Mouse (Mus musculus): ENCODE results near the gene Maff.

- no peak for TF ChIP-seq CTCF (IDR thresholded peaks at IDR 0.05; ENCODE audit: insufficient read depth, low read depth, low read length)
- no peak for TF ChIP-seq POLR2A (IDR thresholded peaks at IDR 0.05; ENCODE audit: insufficient read depth, low read depth, low read length)
Measured at GRCm38 (mm10) chr15:79370281-79370843, 23.9 kb downstream of the Maff start.

Measured in olfactory bulb, adult 2 months (tissue).